Mouse (Mus musculus): ENCODE measurements at regions not wholly inside any gene's neighbourhood (a gene's known extent, or its start where the extent isn't known, plus 50 kb on each side); places are given as distances from the start of the nearest gene placed in this dataset.

GRCm38 (mm10) chr19:28205691-28206090 is 194.7 kb upstream of the Rfx3 start:
- no peak for DNase-seq

GRCm38 (mm10) chr19:28203719-28204118 is 192.8 kb upstream of the Rfx3 start:
- DNase-seq: no peak

GRCm38 (mm10) chr19:28199385-28199784 is 188.4 kb upstream of the Rfx3 start:
- DNase-seq: no peak

DNA sequence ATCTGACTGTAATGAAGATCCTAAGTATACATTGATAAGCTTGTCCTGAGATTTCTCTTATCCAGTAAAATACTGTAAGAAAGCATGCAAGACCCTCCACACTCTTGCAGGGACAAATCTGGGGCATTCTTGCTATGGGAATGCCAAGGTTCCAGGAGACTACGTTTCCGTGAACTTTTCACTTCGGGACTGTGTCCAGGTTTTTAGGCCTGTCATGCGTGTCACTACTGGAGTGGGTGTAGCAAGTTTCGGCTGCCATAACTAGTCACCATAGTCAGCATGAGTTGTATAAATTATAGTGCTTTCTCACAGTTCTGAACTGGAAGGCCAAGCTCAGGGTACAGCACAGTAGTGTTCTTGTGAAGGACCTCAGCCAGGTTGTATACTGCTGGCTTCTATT is 185.9 kb upstream of the Rfx3 start:
- DNase-seq: no peak

- DNase-seq: no peak
Observed at GRCm38 (mm10) chr19:28192248-28192647, 181.3 kb upstream of the Rfx3 start.

DNA sequence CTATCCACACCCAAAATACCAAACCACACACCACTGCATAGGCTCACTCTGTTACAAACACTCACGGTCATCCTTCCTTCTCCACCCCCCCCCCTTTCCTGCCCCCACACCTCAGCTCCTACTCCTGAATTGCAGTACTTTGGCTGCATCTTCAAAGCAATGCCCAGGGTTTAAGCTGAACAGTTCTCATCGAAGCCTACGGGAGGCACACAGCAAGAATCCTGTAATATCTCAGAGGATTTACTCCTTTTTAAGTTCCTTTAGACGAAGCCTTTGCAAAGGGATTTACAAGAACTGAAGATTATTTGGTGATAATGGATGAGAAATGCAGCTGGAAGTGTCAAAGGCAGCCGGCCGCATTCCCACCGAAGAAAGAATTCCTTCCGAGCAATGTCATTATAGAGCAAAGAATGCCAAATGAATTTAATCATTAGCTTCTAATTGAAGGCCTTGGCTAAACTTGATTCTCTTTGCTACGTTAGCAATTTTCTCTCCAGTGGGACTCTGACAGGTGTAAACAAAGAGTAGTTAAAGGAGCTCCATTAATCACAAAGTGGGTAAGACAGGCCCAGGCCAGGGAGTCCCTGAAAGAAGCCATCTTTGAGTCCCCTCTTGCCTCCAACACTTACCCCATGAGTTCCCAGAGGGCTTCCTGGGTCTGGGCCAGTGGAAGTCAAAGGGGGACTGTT is 180.6 kb upstream of the Rfx3 start:
- DNase-seq: no peak

DNA sequence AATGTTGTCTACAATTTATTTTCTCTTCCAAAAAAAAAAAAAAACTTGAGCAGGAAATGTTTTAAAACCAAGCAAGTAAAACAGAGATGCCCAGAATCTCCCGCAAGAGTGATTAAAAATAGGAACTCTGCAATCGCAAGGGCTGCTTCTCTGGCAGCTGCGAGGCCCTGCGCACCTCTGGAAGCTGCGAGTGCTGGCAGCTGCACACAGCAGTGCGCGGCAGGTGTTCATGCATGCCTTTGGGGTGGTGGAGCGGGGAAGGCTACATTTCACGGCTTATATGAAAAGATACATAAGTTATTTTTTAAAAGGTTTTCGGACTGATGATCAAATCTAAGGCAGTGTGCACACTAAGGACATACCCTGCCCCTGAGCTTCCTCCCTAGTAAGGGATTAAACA is 179.3 kb upstream of the Rfx3 start:
- no peak for DNase-seq

- DNase-seq: no peak
Observed at GRCm38 (mm10) chr19:28188363-28188762, 177.4 kb upstream of the Rfx3 start.

DNA sequence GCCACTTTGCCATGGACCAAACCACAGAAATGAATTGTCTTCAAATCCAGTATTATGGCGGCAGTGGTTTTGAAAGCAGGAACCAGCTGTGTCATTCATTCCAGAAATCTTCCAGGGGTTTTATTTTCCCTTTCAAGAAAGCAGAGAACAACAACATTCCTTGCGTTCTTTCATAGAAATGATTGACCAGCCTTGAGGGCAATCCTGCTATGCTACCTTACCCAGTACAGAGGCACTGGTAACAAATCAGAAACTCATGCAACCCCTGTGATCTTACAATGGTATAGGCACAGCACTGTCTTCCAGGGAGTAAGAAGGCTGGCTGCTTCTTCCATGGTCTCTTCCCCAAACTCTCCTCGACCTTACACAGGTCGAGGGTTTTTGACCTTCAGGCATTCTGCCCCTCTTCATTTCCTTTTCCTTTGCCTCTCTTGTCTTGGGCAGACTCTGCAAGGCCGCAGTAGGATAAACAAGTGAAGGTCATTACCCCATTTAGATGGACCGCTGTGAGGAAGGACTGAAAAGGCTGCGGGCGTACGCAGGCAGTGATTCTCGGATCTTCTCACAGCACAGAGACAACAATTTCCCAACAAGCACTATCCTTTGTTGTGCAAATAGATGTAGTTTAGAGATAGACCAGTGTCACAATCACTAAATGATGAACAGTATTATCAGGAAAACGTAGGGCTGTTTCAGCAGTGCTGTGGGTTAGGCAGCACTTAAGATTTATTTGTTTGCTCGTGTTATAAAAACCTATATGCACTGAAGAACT is 171.6 kb upstream of the Rfx3 start:
- DNase-seq: no peak

DNA sequence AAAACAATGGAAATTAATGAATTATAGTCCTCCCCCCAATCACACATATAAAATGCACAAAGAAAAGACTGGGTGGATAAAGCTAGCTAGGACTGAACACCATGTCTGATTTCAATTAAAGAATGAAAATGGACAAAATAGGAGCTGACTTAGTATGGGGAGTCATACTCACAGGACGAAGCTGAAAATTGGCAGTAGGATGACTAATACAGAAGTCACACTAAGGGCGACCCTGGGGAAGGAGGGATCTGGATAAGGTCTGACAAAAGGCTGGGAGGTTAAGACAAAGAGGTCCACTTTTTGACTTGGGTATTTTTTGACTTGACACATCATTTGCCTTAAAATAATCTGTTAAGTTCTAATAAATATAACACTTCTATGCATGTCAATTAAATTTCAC is 170.2 kb upstream of the Rfx3 start:
- DNase-seq: no peak

DNA sequence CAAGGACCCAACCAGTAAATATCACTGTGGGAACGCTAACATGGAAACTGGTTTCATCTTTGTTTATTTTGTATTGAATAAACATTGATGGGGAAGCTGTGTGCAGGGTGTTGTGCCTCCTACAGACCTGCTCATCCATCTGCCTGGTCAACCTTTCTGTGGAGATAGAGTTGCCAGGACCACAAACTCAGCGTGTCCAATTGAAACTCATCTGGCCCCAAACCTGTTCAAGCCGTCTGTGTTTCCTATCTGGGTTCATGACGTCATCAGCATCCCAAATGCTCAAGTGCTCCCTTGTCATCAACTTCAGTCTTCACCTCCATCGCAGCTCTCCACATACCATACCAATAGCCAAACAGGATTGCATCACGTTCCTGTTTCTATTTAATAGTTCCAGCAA is 167.1 kb upstream of the Rfx3 start:
- DNase-seq: no peak

DNA sequence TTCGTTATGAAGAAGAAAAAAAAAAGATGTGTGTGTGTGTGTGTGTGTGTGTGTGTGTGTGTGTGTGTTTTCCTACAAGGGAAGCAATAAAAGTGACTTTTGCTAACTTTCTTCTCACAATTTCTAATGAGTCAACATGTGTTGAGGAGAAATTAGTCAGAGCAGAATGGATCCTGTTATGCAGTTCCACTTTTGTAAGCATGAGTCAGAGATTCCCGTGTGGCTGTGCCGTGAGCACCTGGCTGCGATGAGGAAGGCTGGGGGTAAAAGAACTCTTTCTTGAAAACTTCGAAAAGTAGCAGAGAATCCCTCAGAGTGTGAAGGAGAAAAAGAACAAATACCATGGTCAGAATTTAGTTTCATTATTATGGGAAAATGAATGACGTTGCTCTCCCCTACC is 165.9 kb upstream of the Rfx3 start:
- DNase-seq: no peak

DNA sequence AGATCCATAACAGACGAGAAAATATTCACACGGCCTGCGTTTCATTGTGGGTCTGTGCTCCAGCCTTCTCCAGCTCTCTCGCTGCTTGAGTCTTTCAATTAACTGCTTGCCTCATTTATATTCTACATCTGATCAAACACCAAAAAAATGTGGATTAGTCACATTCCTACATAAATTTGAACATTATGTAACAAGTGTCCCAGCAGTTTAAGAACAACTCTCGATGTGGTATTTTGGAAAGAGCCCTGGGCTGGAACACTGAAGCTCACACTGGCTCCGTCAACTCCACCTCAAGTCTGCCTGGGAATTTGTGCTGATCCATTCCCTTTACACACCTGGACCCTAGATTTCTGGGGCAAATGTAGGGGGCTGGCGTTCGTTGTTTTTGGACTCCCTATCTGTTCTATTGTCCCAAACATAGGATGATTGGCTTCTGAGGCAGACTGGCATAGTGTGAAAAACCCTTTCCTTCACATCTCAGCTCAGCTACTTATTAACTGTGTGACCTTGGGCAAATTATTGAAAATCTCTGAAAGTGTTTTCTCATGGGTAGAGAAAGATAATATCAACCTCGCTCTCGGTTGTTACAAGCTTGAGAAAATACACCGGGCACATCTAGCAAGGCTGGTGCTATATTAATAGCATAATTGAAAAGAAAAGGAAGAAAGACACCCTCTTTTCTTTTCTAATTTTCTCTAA is 161.0 kb upstream of the Rfx3 start:
- DNase-seq: no peak

- no peak for DNase-seq
Observed at GRCm38 (mm10) chr19:28167451-28168165, 156.6 kb upstream of the Rfx3 start.

DNA sequence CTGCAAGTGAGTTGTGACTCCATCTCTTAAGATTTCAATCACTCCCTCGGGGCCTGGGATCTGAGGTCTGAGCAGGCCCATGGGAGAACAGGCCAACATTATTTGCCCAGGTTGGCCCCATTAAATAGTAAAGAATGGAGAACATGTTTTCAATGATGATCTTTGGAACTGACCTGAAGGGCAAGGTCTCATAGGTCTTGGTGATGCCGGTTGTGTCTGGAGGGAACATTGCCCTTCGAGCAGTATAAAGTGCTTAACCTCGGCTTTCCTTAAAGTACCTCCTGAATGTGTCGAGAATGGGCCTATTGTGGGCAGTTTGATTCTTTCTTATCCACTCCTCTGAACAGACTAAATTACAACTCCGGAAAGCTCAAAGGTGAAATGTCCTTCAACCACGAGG is 155.7 kb upstream of the Rfx3 start:
- no peak for DNase-seq

DNA sequence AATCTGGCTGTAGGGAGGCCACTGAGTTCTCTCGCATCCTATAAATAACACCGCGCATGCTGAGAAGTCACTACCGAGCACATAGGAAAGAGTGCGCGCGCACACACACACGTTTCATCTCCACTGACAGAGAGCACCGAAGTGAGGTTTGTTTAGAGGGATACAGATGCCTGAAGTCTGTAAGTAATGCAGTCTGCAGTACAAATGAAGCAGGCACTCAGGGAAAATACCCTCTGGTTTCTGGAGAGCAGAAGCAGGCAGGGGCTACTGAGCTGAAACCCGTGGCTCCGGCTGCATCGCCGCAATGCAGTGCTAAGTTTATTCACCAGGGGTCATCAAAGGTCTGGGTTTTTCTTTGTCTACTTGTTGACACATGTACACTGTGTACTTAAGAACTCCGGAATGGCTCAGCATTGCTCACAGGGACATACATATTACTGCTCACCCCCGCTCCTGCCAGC is 155.0 kb upstream of the Rfx3 start:
- DNase-seq: peak; percentile 24

DNA sequence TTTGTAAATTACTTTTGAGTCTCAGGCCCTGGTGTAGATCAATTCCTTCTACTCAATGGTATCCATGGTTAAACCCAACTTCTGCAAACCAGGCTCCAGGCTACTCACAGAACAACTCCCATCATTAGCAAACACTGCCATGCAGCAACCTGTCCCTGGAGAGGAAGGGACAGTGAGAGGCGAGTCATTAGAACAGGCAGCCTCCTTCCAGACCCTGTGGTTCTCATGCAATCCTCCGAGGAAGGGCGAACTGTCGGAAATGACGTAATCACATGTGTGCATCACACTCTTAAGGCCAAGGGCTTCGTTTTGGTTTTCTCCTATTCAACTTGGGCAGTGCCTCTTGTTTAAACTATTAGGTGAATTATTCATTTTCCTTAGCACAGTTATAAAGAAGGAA is 152.2 kb upstream of the Rfx3 start:
- DNase-seq: no peak

DNA sequence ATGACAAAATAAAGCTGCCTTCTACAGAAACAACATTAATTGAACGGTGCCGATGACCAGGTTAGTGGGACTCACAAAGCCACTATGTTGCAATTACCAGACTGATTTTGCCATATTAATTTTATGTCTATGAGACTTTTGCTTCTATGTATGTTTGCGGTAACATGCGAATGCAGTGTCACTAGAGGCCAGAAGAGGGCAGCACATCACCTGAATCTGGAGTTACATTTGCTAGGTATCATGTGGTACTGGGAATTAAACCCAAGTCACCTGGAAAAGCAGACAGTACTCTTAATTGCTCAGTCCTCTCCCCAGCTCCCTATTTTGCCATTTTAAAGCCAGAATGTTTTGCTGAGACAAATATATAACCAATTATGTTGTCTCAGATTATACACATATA is 149.6 kb upstream of the Rfx3 start:
- DNase-seq: no peak

DNA sequence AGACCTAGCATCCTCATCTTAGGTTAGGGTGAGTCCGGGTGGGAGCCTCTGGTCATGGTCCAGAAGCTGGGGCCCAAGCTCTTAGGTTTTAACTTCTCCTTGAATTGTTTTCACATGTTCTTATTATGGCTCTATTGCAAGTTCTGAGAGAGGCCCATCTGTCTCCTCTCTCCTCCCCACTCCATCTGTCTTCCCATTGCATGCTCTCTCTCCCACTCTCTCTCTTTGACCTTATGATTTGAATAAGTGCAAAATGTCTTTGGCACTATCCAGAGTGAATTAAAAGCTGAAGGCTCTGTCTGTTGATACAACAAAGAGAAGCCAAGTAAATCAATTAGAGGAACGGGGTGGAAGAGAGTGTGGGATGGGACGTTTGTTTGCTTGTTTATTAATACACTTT is 146.2 kb upstream of the Rfx3 start:
- no peak for DNase-seq

DNA sequence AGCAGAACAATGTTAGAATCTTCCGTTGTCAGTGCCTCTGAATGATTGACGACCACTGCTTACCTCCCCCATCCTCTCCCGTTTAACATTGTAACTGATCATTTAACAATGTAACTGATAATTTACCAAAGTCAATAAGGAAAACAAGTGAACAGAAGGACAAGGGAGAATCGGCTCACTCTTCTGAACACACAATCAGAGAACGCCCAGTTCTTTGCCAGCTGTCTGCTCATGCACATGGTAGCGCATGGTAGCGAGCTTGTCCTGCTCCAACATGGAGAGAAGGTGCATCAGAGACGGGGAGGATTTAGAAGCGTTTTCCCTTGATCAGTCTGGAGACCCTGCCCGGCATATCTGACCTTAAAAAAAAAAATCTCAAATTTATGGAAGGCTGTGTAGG is 126.6 kb upstream of the Rfx3 start:
- DNase-seq: no peak

- DNase-seq: no peak
Observed at GRCm38 (mm10) chr19:28134806-28135205, 123.8 kb upstream of the Rfx3 start.

DNA sequence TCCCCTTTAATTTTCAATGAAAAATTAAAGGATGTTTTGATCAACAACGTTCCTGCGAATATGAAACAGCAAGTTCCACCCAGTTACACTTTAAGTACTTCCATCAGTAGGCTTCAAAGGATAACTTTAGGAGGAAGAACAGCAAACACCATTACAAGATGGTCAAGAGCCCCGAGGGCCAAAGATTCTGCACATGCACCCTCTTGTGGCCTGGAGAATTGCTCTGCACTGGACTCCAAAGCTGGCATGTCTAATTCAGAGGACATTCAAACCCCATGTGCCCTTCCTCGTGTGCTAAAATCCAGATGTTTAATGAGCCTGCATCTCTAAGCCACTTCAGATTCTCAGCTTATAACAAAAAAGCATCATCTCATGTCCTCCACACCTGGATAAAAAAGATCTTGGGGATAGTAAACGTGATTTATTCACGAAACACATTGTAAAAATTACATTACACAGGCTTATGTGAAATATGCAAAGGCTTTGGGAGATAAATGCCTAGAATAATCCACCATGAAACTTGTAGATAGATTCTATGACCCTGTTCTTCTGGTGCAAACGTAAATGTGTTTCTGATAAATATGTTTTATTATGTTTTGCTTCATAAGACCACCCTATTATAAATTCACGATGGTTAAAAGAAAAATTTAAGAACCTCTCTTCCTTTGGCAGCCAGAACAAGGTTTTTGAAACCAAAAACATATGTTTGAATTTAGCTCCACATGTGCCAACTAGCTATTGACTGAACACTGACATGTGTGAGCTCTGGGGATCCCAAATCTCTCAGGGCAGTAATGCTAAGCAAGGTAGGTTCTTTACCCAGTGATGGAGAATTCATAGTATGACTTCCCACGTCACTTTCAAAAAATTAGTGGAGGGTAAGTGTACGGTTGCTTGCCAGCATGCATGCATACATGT is 100.6 kb upstream of the Rfx3 start:
- DNase-seq: no peak

Measured in cerebellum, adult 8-10 months (tissue).